Mouse (Mus musculus) kidney, embryonic 14.5 days (tissue): ENCODE results near the gene Snx29. TPM values are rescaled to one million over a fixed set of nuclear protein-coding genes. Genes with fewer than 3 reads are reported as not detected.

Experiments used
- ATAC-seq: fragments of 200-750 bp; cut with Nextera tagmentation; 2 replicates; pipeline ENCODE4 v1.8.0; 2017; ENCODE audit warnings: moderate number of reproducible peaks, mild to moderate bottlenecking, moderate TSS enrichment, moderate library complexity; ENCODE audit not compliant: low FRiP score, low TSS enrichment
- H3K27ac ChIP-seq: fragments of 300-500 bp; sonication (generic); 2 replicates; pipeline ENCODE4 v1.5.1; 2014; ENCODE audit warnings: low read depth, mild to moderate bottlenecking, low read length, moderate library complexity, mixed read lengths
- H3K27me3 ChIP-seq: fragments of 300-500 bp; sonication (generic); 2 replicates; pipeline ENCODE4 v1.6.1; 2014; ENCODE audit warnings: mild to moderate bottlenecking, low read length; ENCODE audit not compliant: control insufficient read depth, insufficient read depth
- H3K36me3 ChIP-seq: fragments of 300-500 bp; sonication (generic); 2 replicates; pipeline ENCODE4 v1.6.1; 2014; ENCODE audit warnings: low read length, mixed read lengths; ENCODE audit not compliant: control insufficient read depth, insufficient read depth
- H3K4me1 ChIP-seq: fragments of 300-500 bp; sonication (generic); 2 replicates; pipeline ENCODE4 v1.6.1; 2014; ENCODE audit warnings: low read length, mixed read lengths; ENCODE audit not compliant: control insufficient read depth, insufficient read depth
- H3K4me2 ChIP-seq: fragments of 300-500 bp; sonication (generic); replicated peaks from 2 replicates; pipeline ENCODE4 v1.6.1; 2014; ENCODE audit warnings: low read depth, mild to moderate bottlenecking, low read length
- H3K4me3 ChIP-seq: fragments of 300-500 bp; sonication (generic); 2 replicates; pipeline ENCODE4 v1.5.1; 2014; ENCODE audit warnings: mild to moderate bottlenecking, low read length
- H3K9ac ChIP-seq: fragments of 300-500 bp; sonication (generic); 2 replicates; pipeline ENCODE4 v1.6.1; 2014; ENCODE audit warnings: low read depth, mild to moderate bottlenecking, low read length, moderate library complexity
- H3K9me3 ChIP-seq: fragments of 300-500 bp; sonication (generic); 2 replicates; pipeline ENCODE4 v1.6.1; 2016; ENCODE audit warnings: low read length; ENCODE audit not compliant: control insufficient read depth
- WGBS: fragments of 180-500 bp; shearing (Covaris S2); extraction: QIAGEN DNeasy Blood & Tissue Kit; methylation state at CpG from one replicate; pipeline ENCODE4 v1.1.7; 2014; 5-methylcytosine and 5-hydroxymethylcytosine counted together
- polyA plus RNA-seq: library from polyadenylated mRNA; unstranded; fragments of >200 nt; fragmentation: Nextera tagmentation; extraction: Ambion mirVana; gene quantifications from 2 replicates; pipeline ENCODE4 v1.2.1, GENCODE M21; 2014

Snx29 gene
- polyA plus RNA-seq, 1 experiment from 2014 or later, result 17.7 TPM

DNA sequence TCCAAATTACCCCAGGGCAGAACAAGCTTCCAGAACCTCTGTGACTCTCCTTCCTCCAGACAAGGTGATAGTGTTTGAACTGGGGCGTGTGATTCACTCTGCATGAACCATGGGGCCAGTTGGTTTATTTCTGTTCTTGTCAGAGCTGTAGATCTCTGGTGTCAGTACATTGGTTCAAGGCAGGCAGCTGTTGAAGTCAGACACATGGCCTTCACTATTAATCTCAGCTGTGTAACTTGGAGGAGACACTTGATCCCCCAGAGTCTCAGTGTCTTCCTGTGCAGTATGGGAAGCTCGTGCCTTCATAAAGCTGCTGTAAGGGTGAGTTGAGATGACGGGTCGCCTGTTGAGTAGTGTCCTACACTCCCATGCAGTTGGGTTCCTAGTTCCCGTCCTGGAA is 407.1 kb downstream of the Snx29 start:
- Histone ChIP-seq H3K4me3 (no peak overlapping the region), H3K9ac (no peak overlapping the region), H3K9me3 (no peaks in the 10 kb centered on the region), H3K4me2 (no peak overlapping the region), H3K27ac (no peak overlapping the region), H3K36me3 (no peaks in the 10 kb centered on the region), H3K27me3 (no peaks in the 10 kb centered on the region), H3K4me1 (no peaks in the 10 kb centered on the region)
- 51% methylated on average over 5 of the region's 5 CpGs for WGBS
- ATAC-seq, result no peak

DNA sequence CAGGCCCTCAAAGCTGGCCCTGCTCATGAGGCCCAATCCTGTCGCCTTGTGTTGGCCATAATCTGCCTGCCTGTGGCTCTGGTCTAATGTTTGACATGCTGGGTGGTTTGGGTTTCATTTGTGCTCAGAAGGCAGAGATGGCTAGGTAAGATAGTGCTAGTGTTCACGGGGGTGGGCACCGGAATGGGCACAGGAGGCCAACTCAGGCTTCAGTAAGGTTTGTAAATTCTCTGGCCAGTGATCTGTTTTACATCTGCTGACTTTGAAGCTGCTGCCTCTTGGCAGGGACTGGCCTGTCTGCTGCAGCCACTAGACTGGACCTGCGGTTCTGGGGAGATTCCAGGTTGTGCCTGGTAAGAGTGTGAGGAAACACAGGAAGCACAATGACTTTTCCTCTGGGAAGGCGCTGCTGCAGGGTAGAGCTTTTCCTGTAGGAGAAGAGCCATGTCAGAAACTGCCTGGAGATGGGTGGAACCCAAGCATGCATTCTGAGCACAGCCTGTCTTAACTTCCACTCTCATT is 408.4 kb downstream of the Snx29 start:
- no peaks in the 10 kb centered on the region for H3K4me1 ChIP-seq
- H3K36me3 ChIP-seq, result no peaks in the 10 kb centered on the region
- ATAC-seq, result no peak
- no peak overlapping the region for H3K4me2 ChIP-seq
- H3K27ac ChIP-seq, result no peak overlapping the region
- H3K27me3 ChIP-seq, result no peaks in the 10 kb centered on the region
- WGBS, result 83% methylated on average over 5 of the region's 5 CpGs
- H3K9me3 ChIP-seq, result no peaks in the 10 kb centered on the region
- H3K9ac ChIP-seq, result no peak overlapping the region
- no peak overlapping the region for H3K4me3 ChIP-seq

DNA sequence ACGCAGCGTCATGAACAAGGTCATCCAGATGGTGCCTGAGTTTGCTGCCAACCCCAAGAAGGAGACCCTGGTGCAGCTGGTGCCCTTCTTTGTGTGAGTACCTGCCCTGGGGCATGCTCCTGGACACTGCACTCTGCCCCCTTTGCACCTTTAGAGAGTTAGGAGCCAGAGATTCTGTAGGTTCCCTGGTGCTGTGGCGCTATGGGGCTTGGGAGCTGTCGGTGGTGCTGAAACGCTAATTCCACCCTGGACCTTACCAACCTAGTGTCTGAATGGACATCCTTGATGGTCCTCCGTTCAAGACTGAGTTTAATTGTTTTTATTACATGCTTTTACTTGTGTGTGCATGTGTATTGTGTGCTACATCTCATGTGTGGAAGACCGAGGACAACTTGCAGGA is 415.6 kb downstream of the Snx29 start:
- Histone ChIP-seq H3K4me3 (no peak overlapping the region), H3K4me2 (no peak overlapping the region), H3K27ac (no peak overlapping the region), H3K9me3 (no peaks in the 10 kb centered on the region), H3K36me3 (no peaks in the 10 kb centered on the region), H3K27me3 (no peaks in the 10 kb centered on the region), H3K9ac (no peak overlapping the region), H3K4me1 (no peaks in the 10 kb centered on the region)
- ATAC-seq, result no peak
- 49% methylated on average over 7 of the region's 7 CpGs for WGBS

DNA sequence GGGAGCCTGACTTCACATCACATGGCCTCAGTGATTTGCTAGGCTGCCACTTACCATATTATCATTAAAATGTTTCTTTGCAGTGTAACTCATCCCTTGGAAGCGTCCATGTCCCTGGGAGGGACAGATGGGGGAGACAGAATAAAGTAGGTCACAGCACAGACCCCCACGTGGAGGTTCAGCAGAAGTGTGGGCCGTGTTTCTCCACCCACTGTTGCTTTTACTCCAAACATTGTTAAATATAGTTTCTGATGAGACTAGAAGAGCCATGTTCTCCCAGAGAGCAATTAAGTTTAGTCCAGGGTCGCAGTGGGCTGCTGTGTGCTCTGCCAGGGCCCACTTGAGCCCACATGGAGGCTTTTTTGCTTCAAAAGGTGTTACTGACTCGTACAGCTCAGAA is 419.2 kb downstream of the Snx29 start:
- no peak for ATAC-seq
- Histone ChIP-seq H3K27ac (no peak overlapping the region), H3K9me3 (no peaks in the 10 kb centered on the region), H3K36me3 (no peaks in the 10 kb centered on the region), H3K4me1 (no peaks in the 10 kb centered on the region), H3K9ac (no peak overlapping the region), H3K4me3 (no peak overlapping the region), H3K4me2 (no peak overlapping the region), H3K27me3 (no peaks in the 10 kb centered on the region)
- 77% methylated on average over 5 of the region's 5 CpGs for WGBS

DNA sequence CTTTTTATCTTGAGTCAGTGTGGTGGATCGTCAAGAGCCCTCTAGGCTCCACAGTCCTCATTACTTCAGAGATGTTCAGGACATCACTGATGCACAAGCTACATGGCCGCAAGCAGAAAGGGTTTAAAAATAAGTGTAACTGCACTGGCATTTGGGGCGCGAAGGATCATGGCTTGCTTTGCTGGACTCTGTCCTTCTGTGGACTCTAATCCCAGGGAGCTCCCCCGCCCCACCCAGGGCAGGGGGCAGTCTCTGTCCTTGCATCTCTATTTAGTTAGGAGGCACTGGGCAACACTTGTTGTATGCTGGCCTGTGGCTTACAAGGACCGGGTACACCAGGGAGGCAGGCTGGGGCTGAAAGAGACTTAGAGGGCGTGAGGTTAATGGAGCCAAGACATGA is 419.6 kb downstream of the Snx29 start:
- H3K9me3 ChIP-seq, result no peaks in the 10 kb centered on the region
- WGBS, result 89% methylated on average over 7 of the region's 7 CpGs
- no peaks in the 10 kb centered on the region for H3K4me1 ChIP-seq
- ATAC-seq, result no peak
- no peak overlapping the region for H3K27ac ChIP-seq
- H3K4me3 ChIP-seq, result no peak overlapping the region
- no peaks in the 10 kb centered on the region for H3K36me3 ChIP-seq
- no peaks in the 10 kb centered on the region for H3K27me3 ChIP-seq
- H3K9ac ChIP-seq, result no peak overlapping the region
- H3K4me2 ChIP-seq, result no peak overlapping the region

DNA sequence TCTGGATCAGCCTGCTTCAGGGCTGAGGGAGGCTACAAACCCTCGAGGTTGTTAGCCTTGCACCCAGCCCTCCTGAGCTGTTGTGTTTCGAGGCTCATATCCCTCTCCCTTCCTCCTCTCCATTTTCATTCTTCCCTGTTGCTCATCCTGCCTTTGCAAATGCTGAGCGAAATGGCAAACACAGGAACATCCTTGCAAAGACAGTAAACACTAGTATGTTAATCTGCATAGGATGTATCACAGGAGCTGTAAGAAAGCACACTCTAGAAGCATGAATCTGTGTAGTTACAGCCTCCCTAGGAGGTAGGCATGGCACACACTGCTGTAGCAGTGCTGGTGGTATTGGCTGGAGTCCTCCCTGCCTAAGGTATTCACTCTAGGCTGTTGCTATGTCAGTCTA is 420.3 kb downstream of the Snx29 start:
- Histone ChIP-seq H3K4me1 (no peaks in the 10 kb centered on the region), H3K27ac (no peak overlapping the region), H3K9me3 (no peaks in the 10 kb centered on the region), H3K36me3 (no peaks in the 10 kb centered on the region), H3K4me3 (no peak overlapping the region), H3K27me3 (no peaks in the 10 kb centered on the region), H3K4me2 (no peak overlapping the region), H3K9ac (no peak overlapping the region)
- ATAC-seq, result no peak
- 58% methylated on average over 3 of the region's 3 CpGs for WGBS

DNA sequence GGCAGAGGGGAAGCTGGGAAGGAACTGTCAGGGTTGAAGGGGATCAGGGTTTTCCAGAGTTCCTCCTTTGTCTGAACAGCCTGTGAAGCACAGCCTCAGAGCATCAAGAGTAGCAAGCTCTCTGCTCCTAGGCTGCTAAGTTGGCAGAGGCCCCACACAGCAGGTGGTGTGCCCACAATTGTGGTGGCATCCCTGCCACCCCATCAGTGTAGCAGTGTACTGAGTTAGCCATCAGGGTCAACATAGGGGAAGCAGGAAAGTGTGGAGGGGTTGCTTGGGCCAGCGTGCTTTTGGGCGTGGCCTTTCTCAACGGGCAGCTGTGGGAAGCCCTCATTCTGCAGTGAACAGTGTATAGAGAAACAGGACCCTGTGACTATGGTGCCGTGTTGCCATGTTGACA is 421.0 kb downstream of the Snx29 start:
- Histone ChIP-seq H3K4me2 (no peak overlapping the region), H3K27me3 (no peaks in the 10 kb centered on the region), H3K27ac (no peak overlapping the region), H3K9ac (no peak overlapping the region), H3K9me3 (no peaks in the 10 kb centered on the region), H3K4me1 (no peaks in the 10 kb centered on the region), H3K36me3 (no peaks in the 10 kb centered on the region), H3K4me3 (no peak overlapping the region)
- no peak for ATAC-seq
- 88% methylated on average over 4 of the region's 4 CpGs for whole genome bisulfite sequencing

DNA sequence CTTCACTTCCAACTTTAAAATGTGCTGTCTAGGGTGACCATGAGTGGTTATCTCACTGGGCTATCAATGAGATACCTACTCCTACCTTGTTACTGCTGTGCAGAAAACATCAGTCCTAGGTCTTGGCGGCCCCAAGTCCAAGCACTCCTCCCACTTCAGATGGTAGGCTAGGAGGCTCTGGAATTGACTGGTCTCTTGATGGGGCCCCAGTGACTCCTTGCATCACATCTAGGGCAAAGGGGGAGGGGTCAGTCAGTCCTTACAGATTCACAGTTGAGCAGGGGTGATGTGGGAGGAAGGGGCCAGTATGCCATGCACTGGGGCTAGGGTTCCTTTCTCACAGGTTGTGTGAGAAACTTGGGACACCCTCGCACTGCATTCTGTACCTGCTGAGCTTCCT is 423.3 kb downstream of the Snx29 start:
- Histone ChIP-seq H3K27me3 (no peaks in the 10 kb centered on the region), H3K9ac (no peak overlapping the region), H3K4me1 (no peaks in the 10 kb centered on the region), H3K27ac (no peak overlapping the region), H3K4me3 (no peak overlapping the region), H3K36me3 (no peaks in the 10 kb centered on the region), H3K4me2 (no peak overlapping the region), H3K9me3 (no peaks in the 10 kb centered on the region)
- 86% methylated on average over 2 of the region's 2 CpGs for WGBS
- no peak for ATAC-seq

DNA sequence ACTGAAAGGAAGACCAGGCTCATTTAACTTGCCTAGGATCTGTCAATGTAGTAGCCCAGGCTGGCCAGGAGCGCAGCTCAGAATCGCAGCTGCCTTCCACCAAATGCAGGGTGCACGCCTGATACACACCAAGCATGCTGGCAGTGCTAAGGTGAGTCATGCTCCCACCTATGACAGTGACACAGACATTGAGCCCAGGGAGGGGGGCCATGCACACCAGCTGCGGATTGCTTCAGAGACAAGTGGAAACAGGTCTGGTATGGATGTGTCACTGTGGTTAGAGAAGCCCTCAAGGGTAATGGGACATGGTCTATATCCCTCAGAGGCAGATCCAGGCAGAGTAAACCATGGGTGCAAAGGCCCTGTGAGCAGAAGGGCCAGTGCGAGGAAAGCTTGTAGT is 425.2 kb downstream of the Snx29 start:
- Histone ChIP-seq H3K27ac (no peak overlapping the region), H3K36me3 (no peaks in the 10 kb centered on the region), H3K4me3 (no peak overlapping the region), H3K9me3 (no peaks in the 10 kb centered on the region), H3K4me1 (no peaks in the 10 kb centered on the region), H3K9ac (no peak overlapping the region), H3K27me3 (no peaks in the 10 kb centered on the region), H3K4me2 (no peak overlapping the region)
- no peak for ATAC-seq
- WGBS, result 88% methylated on average over 5 of the region's 5 CpGs

DNA sequence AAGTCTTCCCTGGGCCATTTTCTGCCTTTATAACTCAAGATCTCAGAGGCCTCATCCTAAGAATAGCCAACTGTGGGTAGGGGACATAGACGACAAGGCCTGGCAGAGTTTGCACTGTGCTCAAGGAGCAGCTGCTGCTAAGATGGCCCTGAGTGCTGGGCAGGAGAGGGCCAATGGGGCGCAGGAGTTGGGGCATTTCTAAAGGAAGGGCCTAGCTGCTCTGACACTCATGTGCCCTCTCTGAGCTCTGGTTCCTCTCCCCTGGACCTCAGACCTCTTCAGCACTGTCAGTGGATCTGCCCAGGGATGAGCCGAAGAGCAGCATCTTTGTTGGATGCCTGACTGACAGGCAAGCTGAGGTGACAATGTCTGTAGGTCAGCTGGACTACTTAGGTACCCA is 426.4 kb downstream of the Snx29 start:
- H3K36me3 ChIP-seq, result no peaks in the 10 kb centered on the region
- H3K4me1 ChIP-seq, result no peaks in the 10 kb centered on the region
- no peaks in the 10 kb centered on the region for H3K9me3 ChIP-seq
- no peaks in the 10 kb centered on the region for H3K27me3 ChIP-seq
- no peak overlapping the region for H3K27ac ChIP-seq
- no peak overlapping the region for H3K9ac ChIP-seq
- no peak overlapping the region for H3K4me3 ChIP-seq
- no peak overlapping the region for H3K4me2 ChIP-seq
- WGBS, result 79% methylated on average over 3 of the region's 3 CpGs
- no peak for ATAC-seq
